Mouse (Mus musculus) megakaryocyte, embryonic 14.5 days (primary cell): ENCODE measurements around the gene Efna3. TPM values are rescaled to one million over a fixed set of nuclear protein-coding genes. Genes with fewer than 3 reads are reported as not detected.

Experiments
- H3K27me3 ChIP-seq: replicated peaks from 2 replicates; pipeline ENCODE3; 2012; ENCODE audit warnings: inconsistent platforms
- H3K36me3 ChIP-seq: replicated peaks from 2 replicates; pipeline ENCODE3; 2012; ENCODE audit warnings: low read length, inconsistent platforms, mixed read lengths
- H3K4me1 ChIP-seq: 2 replicates; pipeline ENCODE4 v1.6.1; 2012; ENCODE audit warnings: inconsistent platforms
- H3K4me3 ChIP-seq: replicated peaks from 2 replicates; pipeline ENCODE3; 2012; ENCODE audit warnings: moderate library complexity, mild to moderate bottlenecking, inconsistent platforms
- H3K9me3 ChIP-seq: 2 replicates; pipeline ENCODE4 v1.6.1; 2012; ENCODE audit warnings: inconsistent platforms
- FLI1 ChIP-seq: IDR thresholded peaks from 2 replicates; pipeline ENCODE4 v1.6.1; 2012; ENCODE audit warnings: low read length, inconsistent platforms, mixed read lengths
- GATA1 ChIP-seq: IDR thresholded peaks from 3 replicates; pipeline ENCODE4 v1.6.1; 2012; ENCODE audit warnings: mixed read lengths, low read length, inconsistent platforms, borderline replicate concordance
- polyA plus RNA-seq: library from polyadenylated mRNA; stranded (reverse); fragments of >175 nt; gene quantifications from 2 replicates; pipeline ENCODE4 v1.2.3, GENCODE M21; 2012; ENCODE audit warnings: low replicate concordance; ENCODE audit not compliant: insufficient read depth

Gene Efna3
- polyA plus RNA-seq, 1 experiment: not detected

- H3K36me3 ChIP-seq: no peaks in the 10 kb centered on the region
- peaks cover 80% of the 10 kb centered on the region for H3K27me3 ChIP-seq
- no peaks in the 10 kb centered on the region for H3K9me3 ChIP-seq
- peaks cover 41% of the 10 kb centered on the region for H3K4me1 ChIP-seq
- no peak overlapping the region for H3K4me3 ChIP-seq
- TF ChIP-seq GATA1 (no peak), FLI1 (no peak)
Measured at GRCm38 (mm10) chr3:89278643-89279042, 44.1 kb downstream of the Efna3 start.

DNA sequence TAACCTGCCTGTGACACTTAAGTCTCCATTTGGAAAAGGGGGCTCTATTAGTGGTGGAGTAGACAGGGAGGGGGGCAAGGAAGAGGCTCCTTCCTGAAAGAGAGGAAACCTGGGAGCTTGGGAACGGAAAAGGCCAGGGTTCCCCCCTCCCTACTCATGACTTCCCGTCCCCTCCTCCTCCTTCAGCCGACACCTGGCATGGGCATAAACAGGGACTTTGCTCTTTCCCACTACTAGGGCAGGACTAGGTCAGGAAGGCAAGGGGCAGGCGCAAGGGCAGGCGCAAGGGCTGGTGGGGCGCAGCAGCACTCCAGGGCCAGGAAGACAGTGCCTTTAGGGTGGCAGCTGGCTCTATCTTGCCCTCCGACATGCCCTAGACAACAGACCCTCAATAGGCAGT is 44.7 kb downstream of the Efna3 start:
- Histone ChIP-seq H3K4me3 (peak overlapping the region; percentile 6), H3K36me3 (no peaks in the 10 kb centered on the region), H3K27me3 (peaks cover 81% of the 10 kb centered on the region), H3K9me3 (no peaks in the 10 kb centered on the region), H3K4me1 (peaks cover 41% of the 10 kb centered on the region)
- TF ChIP-seq FLI1 (no peak), GATA1 (no peak)

- Histone ChIP-seq H3K36me3 (no peaks in the 10 kb centered on the region), H3K27me3 (peaks cover 81% of the 10 kb centered on the region), H3K9me3 (no peaks in the 10 kb centered on the region), H3K4me1 (peaks cover 45% of the 10 kb centered on the region), H3K4me3 (no peak overlapping the region)
- TF ChIP-seq GATA1 (no peak), FLI1 (no peak)
Measured at GRCm38 (mm10) chr3:89277281-89278021, 45.3 kb downstream of the Efna3 start.

- H3K27me3 ChIP-seq: peaks cover 77% of the 10 kb centered on the region
- H3K4me1 ChIP-seq: peaks cover 36% of the 10 kb centered on the region
- H3K36me3 ChIP-seq: no peaks in the 10 kb centered on the region
- H3K9me3 ChIP-seq: no peaks in the 10 kb centered on the region
- TF ChIP-seq GATA1: no peak
- no peak for TF ChIP-seq FLI1
- peak overlapping the region; percentile 25 for H3K4me3 ChIP-seq
Measured at GRCm38 (mm10) chr3:89276061-89276460, 46.7 kb downstream of the Efna3 start.

- no peak for TF ChIP-seq GATA1
- TF ChIP-seq FLI1: no peak
Measured at GRCm38 (mm10) chr3:89271760-89272159, 51.0 kb downstream of the Efna3 start.

GRCm38 (mm10) chr3:89270891-89271290 is 51.9 kb downstream of the Efna3 start:
- TF ChIP-seq GATA1 (no peak), FLI1 (no peak)
- Histone ChIP-seq H3K36me3 (peaks cover 9% of the 10 kb centered on the region), H3K9me3 (no peaks in the 10 kb centered on the region), H3K4me3 (peak overlapping the region; percentile 94), H3K4me1 (peaks cover 57% of the 10 kb centered on the region), H3K27me3 (peaks cover 27% of the 10 kb centered on the region)

More at GRCm38 (mm10) chr3:89271760-89272159, 51.0 kb downstream of the Efna3 start:
- Histone ChIP-seq H3K27me3 (peaks cover 36% of the 10 kb centered on the region), H3K9me3 (no peaks in the 10 kb centered on the region), H3K36me3 (peaks cover 9% of the 10 kb centered on the region), H3K4me3 (no peak overlapping the region), H3K4me1 (peaks cover 48% of the 10 kb centered on the region)

GRCm38 (mm10) chr3:89270051-89270755 is 52.6 kb downstream of the Efna3 start, which contains the start of gene Slc50a1:
TSS of gene Slc50a1 (minus strand) at chr3:89270570.
- Histone ChIP-seq H3K4me3 (peak within 1 kb of the TSS; percentile 94), H3K9me3 (no peaks in the 10 kb centered on the region), H3K27me3 (peaks cover 21% of the 10 kb centered on the region), H3K4me1 (peaks cover 59% of the 10 kb centered on the region), H3K36me3 (peaks cover 9% of the 10 kb centered on the region)
- no peak for TF ChIP-seq FLI1

GRCm38 (mm10) chr3:89268916-89269315 is 53.8 kb downstream of the Efna3 start:
- Histone ChIP-seq H3K36me3 (peaks cover 9% of the 10 kb centered on the region), H3K4me1 (peaks cover 59% of the 10 kb centered on the region), H3K4me3 (peak overlapping the region; percentile 94), H3K9me3 (no peaks in the 10 kb centered on the region), H3K27me3 (peaks cover 17% of the 10 kb centered on the region)
- no peak for TF ChIP-seq FLI1
- TF ChIP-seq GATA1: no peak

DNA sequence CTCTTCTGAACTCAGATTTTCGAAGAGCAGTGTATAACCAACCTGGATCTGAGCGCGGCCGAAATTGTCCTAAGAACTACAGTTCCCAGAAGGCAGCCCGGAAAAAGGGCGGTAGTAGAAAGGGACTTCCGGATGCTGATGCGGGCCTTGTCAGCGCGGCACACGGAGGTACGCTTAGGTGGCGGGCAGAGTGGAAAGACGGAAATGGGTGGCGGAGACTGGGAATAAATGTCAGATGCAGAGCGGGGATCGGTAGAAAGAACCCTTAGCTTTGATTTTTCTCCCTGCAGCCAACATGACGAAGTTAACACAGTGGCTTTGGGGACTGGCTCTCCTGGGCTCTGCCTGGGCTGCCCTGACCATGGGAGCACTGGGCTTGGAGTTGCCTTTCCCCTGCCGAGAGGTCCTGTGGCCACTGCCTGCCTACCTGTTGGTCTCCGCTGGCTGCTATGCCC is 56.3 kb downstream of the Efna3 start:
- Histone ChIP-seq H3K36me3 (peaks cover 9% of the 10 kb centered on the region), H3K27me3 (peaks cover 2% of the 10 kb centered on the region)
- no peak for TF ChIP-seq GATA1
- 0 out of 2 replicates have a peak, but pooled peaks have one; percentile 8 for TF ChIP-seq FLI1

More for the DNA sequence above, 56.3 kb downstream of the Efna3 start:
- Histone ChIP-seq H3K4me3 (peak overlapping the region; percentile 100), H3K4me1 (peaks cover 65% of the 10 kb centered on the region), H3K9me3 (no peaks in the 10 kb centered on the region)

Other genes with a start within 250 kb of the Efna3 start
- gene Rusc1, start 229.7 kb downstream of the Efna3 start, polyA plus RNA-seq: 10.9 and 15.1 TPM in 2 replicates
- 14.8 and 27.6 TPM in 2 replicates for gene Gm43738, start 221.9 kb downstream of the Efna3 start, polyA plus RNA-seq
- gene Fdps, start 221.0 kb downstream of the Efna3 start, polyA plus RNA-seq: 48.9 and 51.3 TPM in 2 replicates
- gene Pklr, start 186.8 kb downstream of the Efna3 start, polyA plus RNA-seq: 0.26 TPM in 1 of 2 replicates, not detected in the other
- 0.36 and 0.68 TPM in 2 replicates for gene Hcn3, start 162.8 kb downstream of the Efna3 start, polyA plus RNA-seq
- 12.9 and 13.3 TPM in 2 replicates for gene Clk2, start 158.2 kb downstream of the Efna3 start, polyA plus RNA-seq
- gene Scamp3, start 145.5 kb downstream of the Efna3 start, polyA plus RNA-seq: 180 and 256 TPM in 2 replicates
- 23.3 and 39.8 TPM in 2 replicates for gene Fam189b, start 139.8 kb downstream of the Efna3 start, polyA plus RNA-seq
- 8.5 and 10.8 TPM in 2 replicates for gene Gba, start 120.0 kb downstream of the Efna3 start, polyA plus RNA-seq
- gene Thbs3, start 107.8 kb downstream of the Efna3 start, polyA plus RNA-seq: 0.07 TPM in 1 of 2 replicates, not detected in the other
- gene Mtx1, start 95.9 kb downstream of the Efna3 start, polyA plus RNA-seq: 299 and 549 TPM in 2 replicates
- 0.29 and 1.2 TPM in 2 replicates for gene Muc1, start 93.9 kb downstream of the Efna3 start, polyA plus RNA-seq
- gene Krtcap2, start 77.0 kb downstream of the Efna3 start, polyA plus RNA-seq: 81.0 and 225 TPM in 2 replicates
- gene Trim46, start 76.7 kb downstream of the Efna3 start, polyA plus RNA-seq: 1.8 and 2.1 TPM in 2 replicates
- 435 and 701 TPM in 2 replicates for gene Dpm3, start 63.6 kb downstream of the Efna3 start, polyA plus RNA-seq
- gene Slc50a1, start 52.4 kb downstream of the Efna3 start, polyA plus RNA-seq: 7.0 and 25.0 TPM in 2 replicates
- 0.16 TPM in 1 of 2 replicates, not detected in the other for gene Efna1, start 41.8 kb downstream of the Efna3 start, polyA plus RNA-seq
- 0.29 TPM in 1 of 2 replicates, not detected in the other for gene Efna4, start 15.1 kb upstream of the Efna3 start, polyA plus RNA-seq
- gene Adam15, start 27.0 kb upstream of the Efna3 start, polyA plus RNA-seq: 36.8 and 135 TPM in 2 replicates
- not detected in 2 replicates for gene Dcst2, start 39.0 kb upstream of the Efna3 start, polyA plus RNA-seq
- not detected in 2 replicates for gene Dcst1, start 42.3 kb upstream of the Efna3 start, polyA plus RNA-seq
- 76.2 and 120 TPM in 2 replicates for gene Zbtb7b, start 71.8 kb upstream of the Efna3 start, polyA plus RNA-seq
- gene Lenep, start 79.8 kb upstream of the Efna3 start, polyA plus RNA-seq: 0.31 and 0.95 TPM in 2 replicates
- gene Flad1, start 88.9 kb upstream of the Efna3 start, polyA plus RNA-seq: 23.1 and 23.4 TPM in 2 replicates
- 16.4 and 53.9 TPM in 2 replicates for gene Cks1b, start 95.4 kb upstream of the Efna3 start, polyA plus RNA-seq
- 22.7 and 67.6 TPM in 2 replicates for gene Shc1, start 95.5 kb upstream of the Efna3 start, polyA plus RNA-seq
- 35.3 and 137 TPM in 2 replicates for gene Pygo2, start 107.2 kb upstream of the Efna3 start, polyA plus RNA-seq
- 23.0 and 29.3 TPM in 2 replicates for gene Pbxip1, start 113.7 kb upstream of the Efna3 start, polyA plus RNA-seq
- 10.7 and 35.6 TPM in 2 replicates for gene Pmvk, start 131.6 kb upstream of the Efna3 start, polyA plus RNA-seq
- gene Kcnn3, start 197.2 kb upstream of the Efna3 start, polyA plus RNA-seq: not detected in 2 replicates